Mouse (Mus musculus) hindbrain, embryonic 11.5 days (tissue): Measurements from ENCODE around the gene Hpd. TPM values are rescaled to one million over a fixed set of nuclear protein-coding genes. Genes with fewer than 3 reads are reported as not detected.

Source experiments
- ATAC-seq: fragments of 200-750 bp; cut with Nextera tagmentation; 2 replicates; pipeline ENCODE4 v1.8.0; 2017; ENCODE audit warnings: mild to moderate bottlenecking, moderate TSS enrichment, moderate library complexity; ENCODE audit not compliant: low FRiP score
- DNase-seq: peaks from one replicate; pipeline ENCODE4 v3.0.0-alpha.2; 2015; ENCODE audit warnings: low spot score
- H3K27ac ChIP-seq: fragments of 300-500 bp; sonication (generic); 2 replicates; pipeline ENCODE4 v1.5.1; 2014; ENCODE audit warnings: mild to moderate bottlenecking, low read depth, low read length
- H3K27me3 ChIP-seq: fragments of 300-500 bp; sonication (generic); 2 replicates; pipeline ENCODE4 v1.6.1; 2014; ENCODE audit warnings: mild to moderate bottlenecking, low read length, moderate library complexity, mixed read lengths; ENCODE audit not compliant: control insufficient read depth, insufficient read depth
- H3K36me3 ChIP-seq: fragments of 300-500 bp; sonication (generic); 2 replicates; pipeline ENCODE4 v1.6.1; 2014; ENCODE audit warnings: mild to moderate bottlenecking, low read length, moderate library complexity, mixed read lengths; ENCODE audit not compliant: control insufficient read depth, insufficient read depth
- H3K4me1 ChIP-seq: fragments of 300-500 bp; sonication (generic); replicated peaks from 2 replicates; pipeline ENCODE4 v1.6.1; 2014; ENCODE audit warnings: low read length, mixed read lengths; ENCODE audit not compliant: control insufficient read depth, insufficient read depth
- H3K4me2 ChIP-seq: fragments of 300-500 bp; sonication (generic); replicated peaks from 2 replicates; pipeline ENCODE4 v1.6.1; 2014; ENCODE audit warnings: mild to moderate bottlenecking, low read depth, low read length
- H3K4me3 ChIP-seq: fragments of 300-500 bp; sonication (generic); 2 replicates; pipeline ENCODE4 v1.5.1; 2014; ENCODE audit warnings: low read depth, low read length
- H3K9ac ChIP-seq: fragments of 300-500 bp; sonication (generic); 2 replicates; pipeline ENCODE4 v1.6.1; 2014; ENCODE audit warnings: low read depth, low read length
- H3K9me3 ChIP-seq: fragments of 300-500 bp; sonication (generic); 2 replicates; pipeline ENCODE4 v1.6.1; 2016; ENCODE audit warnings: low read length; ENCODE audit not compliant: control insufficient read depth
- WGBS: fragments of 180-500 bp; shearing (Covaris S2); extraction: QIAGEN DNeasy Blood & Tissue Kit; methylation state at CpG from one replicate; pipeline ENCODE4 v1.1.7; 2014; 5-methylcytosine and 5-hydroxymethylcytosine counted together
- polyA plus RNA-seq: library from polyadenylated mRNA; unstranded; fragments of >200 nt; fragmentation: Nextera tagmentation; extraction: Ambion mirVana; gene quantifications from 2 replicates; pipeline ENCODE4 v1.2.1, GENCODE M21; 2014

The Hpd gene
- polyA plus RNA-seq, 1 experiment from 2014 or later = not detected

- H3K36me3 ChIP-seq = peaks cover 29% of the 10 kb centered on the region
Observed at GRCm38 (mm10) chr5:123157972-123158371, 24.6 kb downstream of the Hpd start.

DNA sequence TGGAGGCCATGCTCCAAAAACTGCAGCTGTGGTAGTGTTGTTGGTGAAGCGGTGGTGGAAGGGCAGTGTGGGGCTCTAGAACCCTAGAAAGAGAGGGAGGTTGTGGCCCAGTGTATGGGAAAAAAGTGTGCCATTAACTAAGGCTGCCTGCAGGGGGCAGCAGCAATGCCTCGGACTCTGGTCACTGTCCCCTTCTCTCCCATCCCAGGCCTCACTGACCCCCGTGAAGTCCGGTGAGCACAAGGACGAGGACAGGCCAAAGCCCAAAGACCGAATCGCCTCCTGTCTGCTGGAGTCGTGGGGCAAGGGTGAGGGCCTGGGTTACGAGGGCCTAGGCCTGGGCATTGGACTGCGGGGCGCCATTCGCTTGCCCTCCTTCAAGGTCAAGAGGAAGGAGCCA is 25.8 kb downstream of the Hpd start:
- Histone ChIP-seq H3K4me3 (no peak overlapping the region), H3K36me3 (peaks cover 29% of the 10 kb centered on the region), H3K27ac (no peak overlapping the region), H3K9ac (no peak overlapping the region), H3K4me2 (no peak overlapping the region), H3K4me1 (no peaks in the 10 kb centered on the region), H3K27me3 (no peaks in the 10 kb centered on the region), H3K9me3 (no peaks in the 10 kb centered on the region)
- DNase-seq (peak; percentile 38), ATAC-seq (no peak)
- WGBS = 86% methylated on average over 12 of the region's 12 CpGs

More at GRCm38 (mm10) chr5:123157972-123158371, 24.6 kb downstream of the Hpd start:
- Histone ChIP-seq H3K27me3 (no peaks in the 10 kb centered on the region), H3K27ac (no peak overlapping the region), H3K9ac (no peak overlapping the region), H3K9me3 (no peaks in the 10 kb centered on the region), H3K4me1 (no peaks in the 10 kb centered on the region), H3K4me3 (no peak overlapping the region), H3K4me2 (no peak overlapping the region)
- ATAC-seq = no peak
- 92% methylated on average over 4 of the region's 4 CpGs for WGBS
- no peak for DNase-seq

- H3K27me3 ChIP-seq = no peaks in the 10 kb centered on the region
- peak; percentile 82 for DNase-seq
- no peak overlapping the region for H3K9ac ChIP-seq
- WGBS = 60% methylated on average over 7 of the region's 7 CpGs
- H3K4me2 ChIP-seq = no peak overlapping the region
- ATAC-seq = no peak
- no peaks in the 10 kb centered on the region for H3K9me3 ChIP-seq
- H3K4me3 ChIP-seq = no peak overlapping the region
- peaks cover 19% of the 10 kb centered on the region for H3K36me3 ChIP-seq
- peaks cover 5% of the 10 kb centered on the region; the same call in 1 of the 2 replicates for H3K4me1 ChIP-seq
- no peak overlapping the region for H3K27ac ChIP-seq
Observed at GRCm38 (mm10) chr5:123155425-123155824, 27.1 kb downstream of the Hpd start.

DNA sequence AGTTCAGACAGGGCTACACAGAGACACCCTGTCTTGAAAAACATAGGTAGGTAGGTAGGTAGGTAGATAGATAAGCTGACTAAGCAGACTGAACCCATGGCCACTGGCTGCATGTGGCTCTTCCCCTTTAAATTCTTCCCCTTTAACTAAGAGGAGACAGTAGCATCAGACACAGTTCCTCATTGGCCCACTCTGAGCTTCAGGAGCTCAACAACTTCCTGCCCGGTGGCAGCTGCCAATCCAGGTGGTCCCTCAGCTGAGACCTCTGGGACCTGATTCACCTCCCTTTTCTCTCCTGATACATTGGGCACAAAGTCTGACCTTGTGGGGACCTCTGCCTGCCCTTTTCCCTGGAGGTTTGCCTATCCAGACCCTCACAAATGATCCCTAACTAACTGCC is 29.6 kb downstream of the Hpd start:
- no peak for DNase-seq

DNA sequence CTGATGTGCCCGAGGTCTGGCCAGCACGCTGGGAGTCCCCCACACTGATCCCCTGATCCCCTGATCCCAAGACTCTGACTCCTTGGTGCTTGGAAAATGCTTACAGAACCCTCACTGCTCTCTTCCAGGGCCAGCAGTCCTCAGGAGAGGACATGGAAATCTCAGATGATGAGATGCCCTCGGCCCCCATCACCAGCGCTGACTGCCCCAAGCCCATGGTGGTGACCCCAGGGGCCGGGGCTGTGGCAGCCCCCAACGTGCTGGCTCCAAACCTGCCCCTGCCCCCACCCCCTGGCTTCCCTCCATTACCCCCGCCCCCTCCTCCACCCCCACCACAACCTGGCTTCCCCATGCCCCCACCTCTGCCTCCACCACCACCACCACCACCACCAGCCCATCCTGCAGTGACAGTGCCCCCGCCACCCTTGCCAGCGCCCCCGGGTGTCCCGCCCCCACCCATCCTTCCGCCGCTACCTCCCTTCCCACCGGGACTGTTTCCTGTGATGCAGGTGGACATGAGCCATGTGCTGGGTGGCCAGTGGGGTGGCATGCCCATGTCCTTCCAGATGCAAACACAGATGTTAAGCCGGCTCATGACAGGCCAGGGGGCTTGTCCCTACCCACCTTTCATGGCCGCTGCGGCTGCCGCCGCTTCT is 30.7 kb downstream of the Hpd start:
- Histone ChIP-seq H3K4me2 (no peak overlapping the region), H3K36me3 (peaks cover 14% of the 10 kb centered on the region; the same call in 1 of the 2 replicates), H3K9ac (no peak overlapping the region)

More for the DNA sequence above, 29.6 kb downstream of the Hpd start:
- Histone ChIP-seq H3K9me3 (no peaks in the 10 kb centered on the region), H3K4me3 (no peak overlapping the region), H3K4me1 (peaks cover 10% of the 10 kb centered on the region), H3K27ac (no peak overlapping the region), H3K9ac (no peak overlapping the region), H3K36me3 (peaks cover 11% of the 10 kb centered on the region; the same call in 1 of the 2 replicates), H3K27me3 (no peaks in the 10 kb centered on the region), H3K4me2 (no peak overlapping the region)
- no peak for ATAC-seq
- 75% methylated on average over 1 of the region's 1 CpGs for WGBS

GRCm38 (mm10) chr5:123151077-123151476 is 31.4 kb downstream of the Hpd start:
- H3K4me1 ChIP-seq = peaks cover 10% of the 10 kb centered on the region
- 47% methylated on average over 7 of the region's 7 CpGs for WGBS
- no peak overlapping the region for H3K27ac ChIP-seq
- H3K27me3 ChIP-seq = no peaks in the 10 kb centered on the region
- H3K4me2 ChIP-seq = peak overlapping the region; percentile 37
- peaks cover 21% of the 10 kb centered on the region; the same call in 1 of the 2 replicates for H3K36me3 ChIP-seq
- DNase-seq = no peak
- no peaks in the 10 kb centered on the region for H3K9me3 ChIP-seq
- no peak for ATAC-seq
- peak overlapping the region; percentile 19; the same call in 1 of the 2 replicates for H3K9ac ChIP-seq
- no peak overlapping the region for H3K4me3 ChIP-seq

More for the DNA sequence above, 30.7 kb downstream of the Hpd start:
- WGBS = 95% methylated on average over 11 of the region's 19 CpGs
- Histone ChIP-seq H3K27me3 (no peaks in the 10 kb centered on the region), H3K27ac (no peak overlapping the region), H3K9me3 (no peaks in the 10 kb centered on the region), H3K4me3 (no peak overlapping the region), H3K4me1 (peaks cover 10% of the 10 kb centered on the region)
- DNase-seq (no peak), ATAC-seq (no peak)

- Histone ChIP-seq H3K27ac (no peak overlapping the region), H3K4me3 (peak overlapping the region; percentile 25), H3K27me3 (no peaks in the 10 kb centered on the region), H3K4me1 (peaks cover 12% of the 10 kb centered on the region), H3K9ac (peak overlapping the region; percentile 19; the same call in 1 of the 2 replicates), H3K36me3 (peaks cover 21% of the 10 kb centered on the region; the same call in 1 of the 2 replicates), H3K4me2 (peak overlapping the region; percentile 37), H3K9me3 (no peaks in the 10 kb centered on the region)
- DNase-seq (no peak), ATAC-seq (no peak)
- 44% methylated on average over 7 of the region's 7 CpGs for WGBS
Observed at GRCm38 (mm10) chr5:123150641-123151040, 31.9 kb downstream of the Hpd start.

- 15% methylated on average over 19 of the region's 19 CpGs for WGBS
- Histone ChIP-seq H3K9ac (peak overlapping the region; percentile 4; the same call in 1 of the 2 replicates), H3K27me3 (no peaks in the 10 kb centered on the region), H3K4me2 (peak overlapping the region; percentile 37), H3K9me3 (no peaks in the 10 kb centered on the region), H3K4me3 (peak overlapping the region; percentile 25), H3K27ac (no peak overlapping the region), H3K4me1 (peaks cover 17% of the 10 kb centered on the region), H3K36me3 (peaks cover 21% of the 10 kb centered on the region; the same call in 1 of the 2 replicates)
- ATAC-seq = peak; percentile 75
- DNase-seq = peak; percentile 92
Observed at GRCm38 (mm10) chr5:123149451-123150400, 32.8 kb downstream of the Hpd start.
